Mouse (Mus musculus) erythroblast, embryonic 14.5 days (primary cell): ENCODE measurements around the gene Ggt6.

Experiments used
- GATA1 ChIP-seq: IDR thresholded peaks from 2 replicates; pipeline ENCODE4 v1.6.1; 2012; ENCODE audit warnings: low read length, inconsistent platforms, mixed read lengths
- TAL1 ChIP-seq: IDR thresholded peaks from 3 replicates; pipeline ENCODE4 v1.6.1; 2012; ENCODE audit warnings: low read length, inconsistent platforms, mixed read lengths

DNA sequence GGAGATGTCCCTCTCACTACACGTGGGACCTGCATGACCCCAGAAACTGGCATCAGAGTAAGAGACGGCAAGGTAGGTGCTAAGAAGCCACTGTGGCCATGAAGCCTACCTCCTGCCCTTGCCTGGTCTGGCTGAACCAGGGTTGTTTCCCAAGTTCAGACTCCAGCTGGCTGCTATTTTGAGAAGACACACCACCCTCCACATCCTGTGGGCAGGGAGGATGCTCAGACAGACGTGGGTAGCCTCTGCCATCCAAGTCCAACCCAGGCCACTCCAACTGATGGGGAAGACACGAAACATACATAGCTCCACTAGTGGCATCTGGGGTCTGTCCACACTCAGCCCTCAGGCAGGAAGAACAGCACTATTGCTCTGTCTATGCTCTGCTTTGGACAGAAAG lies 34.7 kb downstream of the Ggt6 start:
- TF ChIP-seq GATA1 (no peak), TAL1 (no peak)
